Mouse (Mus musculus) kidney, adult 9 months (tissue): ENCODE results near the gene Agbl4.

ENCODE experiments used
- DNase-seq: peaks from one replicate; pipeline ENCODE4 v3.0.0; 2022

Gene Agbl4

DNA sequence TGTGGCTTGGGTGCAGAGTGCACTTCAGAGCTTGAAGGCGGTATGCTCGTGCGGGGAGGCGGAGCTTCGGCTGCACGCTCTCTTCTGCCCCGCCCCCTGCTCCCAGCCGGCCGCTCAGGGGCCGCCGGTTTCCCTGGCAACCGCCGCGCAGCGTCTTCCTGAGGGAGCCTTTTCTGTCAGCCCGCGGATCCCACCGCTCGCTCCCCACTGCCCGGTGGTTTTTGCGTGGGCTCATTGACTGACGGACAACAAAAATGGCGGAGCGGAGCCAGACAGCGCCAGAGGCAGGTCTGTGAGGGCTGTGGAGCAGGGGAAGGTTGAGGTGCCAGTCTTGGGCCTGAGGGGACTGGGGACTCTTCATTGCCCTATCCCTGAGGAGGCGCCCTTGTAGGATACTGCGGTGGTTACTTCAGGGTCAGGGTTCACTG is at the start of gene Agbl4:
Agbl4 (plus strand) TSS at position 44 of the 428 bp plus-strand sequence.
- peak; percentile 64 for DNase-seq

DNA sequence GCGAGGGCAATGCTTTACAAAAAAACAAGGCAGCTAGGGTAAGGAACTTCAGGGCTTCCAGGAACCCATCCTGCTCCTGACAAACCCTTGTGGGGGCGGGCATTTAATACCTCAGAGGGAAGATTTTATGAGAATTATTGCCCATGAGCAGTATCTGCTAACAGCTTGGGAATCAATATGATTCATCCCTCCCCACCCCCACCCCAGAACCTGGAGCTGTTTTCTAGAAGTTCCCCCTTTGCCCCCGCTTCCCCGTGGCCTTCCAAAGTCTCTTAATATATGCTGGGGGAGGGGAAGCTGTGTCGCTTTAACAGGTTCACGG is 46.6 kb upstream of the Agbl4 start:
- DNase-seq, result no peak

DNA sequence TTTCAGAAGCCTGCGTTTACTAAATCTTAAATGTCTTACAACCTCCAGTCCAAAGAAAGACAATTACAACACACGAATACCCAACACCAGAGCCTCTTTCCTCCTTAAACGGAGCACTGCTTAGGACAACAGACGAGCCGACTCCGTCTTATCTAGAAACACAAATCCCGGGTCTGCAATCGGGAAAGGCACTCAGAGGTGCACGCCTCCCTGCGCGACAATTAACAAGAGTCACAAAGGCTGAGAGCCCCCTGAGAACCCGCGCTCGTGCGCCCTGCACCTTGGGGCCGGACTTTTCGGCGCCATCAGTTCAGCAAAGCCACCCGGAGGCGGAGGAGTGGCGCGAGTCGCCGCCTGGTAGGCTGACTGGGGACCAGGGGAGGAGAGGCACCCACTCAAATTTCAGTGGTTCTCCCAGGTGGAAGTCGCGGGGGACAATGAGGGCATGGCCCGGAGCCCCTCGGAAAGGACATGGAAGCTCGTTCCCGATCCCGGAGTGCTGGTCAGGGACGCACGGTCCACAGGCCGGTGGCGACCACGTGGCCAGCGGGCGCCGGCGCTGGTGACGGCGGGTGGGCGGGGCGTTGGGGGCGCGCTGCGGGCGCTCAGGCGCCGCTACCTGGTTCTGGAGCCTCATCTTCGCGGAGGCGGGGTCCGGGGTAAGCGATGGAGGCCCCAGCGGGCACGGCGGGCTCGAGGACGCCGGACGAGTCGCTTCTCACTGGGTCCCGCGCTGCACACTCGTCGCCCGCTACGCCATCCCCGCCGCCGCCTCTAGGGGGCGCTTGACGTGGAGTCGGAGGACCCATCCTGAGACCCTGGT is 46.1 kb upstream of the Agbl4 start, which contains the start of gene Elavl4:
Elavl4 (minus strand) TSS at position 732 of the 823 bp plus-strand sequence.
- DNase-seq, result peak; percentile 20

DNA sequence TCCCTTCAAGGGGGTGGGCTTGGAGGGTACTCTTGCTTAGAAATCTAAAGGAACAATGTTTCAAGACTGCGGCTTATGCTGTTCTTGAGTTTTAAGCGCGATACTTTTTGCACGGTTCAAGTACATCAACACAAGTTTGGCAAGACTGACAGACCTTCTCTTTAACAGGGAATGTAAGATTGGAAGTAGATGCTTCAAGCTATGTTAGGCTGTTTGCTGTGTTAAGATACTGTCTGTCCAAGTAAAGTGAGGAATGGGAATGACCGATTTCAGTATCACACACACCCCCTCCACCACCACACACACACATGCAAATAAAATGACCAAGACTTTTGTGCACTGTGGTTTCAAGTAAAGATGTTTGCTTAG is 45.5 kb upstream of the Agbl4 start:
- no peak for DNase-seq

DNA sequence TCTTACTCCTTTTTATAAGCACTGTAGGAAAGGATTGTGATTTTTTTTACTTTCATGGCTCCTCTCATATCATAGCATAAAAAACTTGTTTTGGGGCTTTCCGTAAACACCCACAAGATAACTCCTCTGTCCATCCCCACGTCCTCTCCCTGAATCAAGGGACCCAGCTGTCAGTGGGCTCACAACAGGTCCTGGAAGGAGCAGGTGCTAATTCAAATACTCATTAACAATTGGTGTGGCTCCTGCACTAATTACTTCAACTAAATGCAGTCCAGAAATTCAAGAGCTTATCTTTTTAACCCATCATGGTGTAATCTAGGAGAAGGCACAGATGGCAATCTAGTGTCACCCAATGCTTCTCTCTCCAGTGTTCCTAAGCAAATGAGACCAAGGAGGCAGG is 36.9 kb upstream of the Agbl4 start:
- no peak for DNase-seq

DNA sequence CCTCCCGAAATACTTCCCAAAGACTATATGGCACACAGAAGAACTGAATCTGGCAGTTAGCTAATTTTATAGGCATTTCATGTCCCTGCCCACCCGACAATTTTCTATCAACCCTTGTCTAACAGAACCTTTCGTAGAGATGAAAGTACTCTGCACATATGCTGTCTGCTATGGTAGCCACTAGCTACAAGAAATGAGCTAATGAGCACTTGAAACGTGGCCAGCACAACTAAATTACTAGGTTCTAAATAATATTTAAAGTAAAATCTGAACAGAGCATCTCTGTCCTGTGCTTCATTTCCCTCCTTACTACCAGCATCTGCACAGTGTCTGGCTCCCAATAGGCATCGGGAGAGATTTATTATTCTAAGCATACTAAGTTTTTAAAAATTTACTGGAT is 1.2 kb upstream of the Agbl4 start:
- no peak for DNase-seq

DNA sequence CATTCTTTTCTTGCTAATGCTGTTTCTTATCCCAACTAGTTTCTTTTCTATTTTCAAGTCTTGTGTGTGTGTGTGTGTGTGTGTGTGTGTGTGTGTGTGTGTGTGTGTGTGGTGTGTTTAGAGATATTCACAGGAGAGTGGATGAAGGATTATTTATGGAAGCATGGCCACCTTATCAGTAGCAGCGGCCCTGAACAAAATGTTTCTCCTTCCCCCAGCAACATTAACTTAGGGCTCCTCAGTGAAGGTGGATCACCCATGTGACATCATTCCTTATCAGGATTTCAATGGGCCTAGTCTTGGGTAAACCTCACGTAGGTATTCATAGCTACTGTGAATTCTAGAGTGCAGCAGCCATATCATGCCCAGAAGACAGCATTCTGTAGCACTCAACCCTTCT is 22.8 kb downstream of the Agbl4 start:
- DNase-seq, result no peak

DNA sequence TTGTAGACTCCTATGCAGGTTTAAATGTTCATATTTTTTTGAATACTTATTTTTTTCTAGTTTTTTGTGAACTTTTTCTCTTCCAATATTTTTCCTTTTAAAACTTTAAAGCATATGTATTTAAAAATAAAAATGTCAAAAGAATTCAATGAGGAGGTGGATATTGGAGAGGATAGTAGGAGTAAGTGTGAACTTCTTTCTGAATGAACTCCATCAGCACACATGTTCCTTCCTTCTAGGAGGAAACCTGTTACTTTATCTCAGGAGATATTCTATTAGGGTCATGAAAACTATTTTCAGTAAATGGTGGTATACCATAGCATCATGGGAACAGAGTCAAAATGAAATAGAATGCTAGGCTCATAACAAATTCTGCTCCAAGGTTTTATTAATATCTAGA is 30.2 kb downstream of the Agbl4 start:
- DNase-seq, result no peak

DNA sequence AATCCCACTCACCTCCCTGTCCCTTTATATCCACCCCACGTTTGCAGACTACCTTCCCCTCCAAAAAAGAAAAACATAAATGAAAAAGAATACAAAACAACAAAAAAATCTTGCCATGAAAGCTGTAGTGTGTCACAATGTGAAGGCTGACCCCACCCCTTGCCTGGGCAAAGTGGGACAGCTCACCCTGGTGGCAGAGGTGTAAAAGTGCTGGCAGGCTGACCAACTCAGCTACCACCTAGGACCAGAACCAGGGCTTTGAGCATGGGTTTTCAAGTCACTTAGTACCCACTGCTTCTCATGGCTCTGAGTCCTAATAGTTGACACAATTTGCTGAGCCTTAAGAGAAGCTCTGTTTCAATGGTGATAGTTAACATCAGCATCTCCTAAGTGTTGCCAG is 96.9 kb downstream of the Agbl4 start:
- DNase-seq, result peak; percentile 9

DNA sequence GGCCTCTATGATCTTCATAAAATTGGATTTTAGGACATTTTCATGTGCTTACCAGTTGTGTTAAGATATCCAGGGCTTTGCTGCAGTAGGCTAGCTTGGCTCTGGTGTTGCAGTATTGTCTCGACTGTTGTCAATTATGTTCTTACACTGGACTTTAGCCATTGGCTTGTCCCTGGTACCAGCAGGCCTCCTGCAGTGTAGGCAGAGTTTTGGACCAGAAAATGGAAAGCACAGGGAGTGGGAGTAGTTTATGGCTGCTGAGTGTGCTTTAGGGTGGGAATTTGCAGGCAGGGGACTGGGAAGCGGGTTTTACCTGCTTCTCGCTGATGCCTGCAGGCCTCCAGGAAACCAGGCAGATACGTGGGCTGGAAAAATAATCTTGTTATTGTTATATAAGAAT is 132.3 kb downstream of the Agbl4 start:
- DNase-seq, result no peak

DNA sequence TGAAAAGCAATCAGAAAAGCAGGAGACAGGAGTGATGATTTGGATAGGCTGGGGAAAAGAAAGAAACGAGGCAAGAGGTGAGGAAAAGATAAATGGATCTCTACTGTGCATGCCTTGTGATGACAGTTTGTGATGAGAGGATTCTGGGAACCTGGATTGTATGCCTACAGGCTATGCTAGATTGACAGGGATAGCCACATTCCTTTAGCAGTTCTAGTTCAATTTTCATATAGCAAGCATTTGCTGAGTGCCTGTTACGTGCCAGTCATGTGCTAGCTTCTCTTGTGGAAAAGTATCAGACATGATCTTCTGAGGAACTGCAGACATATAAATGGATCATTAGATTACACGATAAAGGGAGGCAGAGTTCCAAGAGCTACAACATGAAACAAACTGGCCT is 151.8 kb downstream of the Agbl4 start:
- no peak for DNase-seq

DNA sequence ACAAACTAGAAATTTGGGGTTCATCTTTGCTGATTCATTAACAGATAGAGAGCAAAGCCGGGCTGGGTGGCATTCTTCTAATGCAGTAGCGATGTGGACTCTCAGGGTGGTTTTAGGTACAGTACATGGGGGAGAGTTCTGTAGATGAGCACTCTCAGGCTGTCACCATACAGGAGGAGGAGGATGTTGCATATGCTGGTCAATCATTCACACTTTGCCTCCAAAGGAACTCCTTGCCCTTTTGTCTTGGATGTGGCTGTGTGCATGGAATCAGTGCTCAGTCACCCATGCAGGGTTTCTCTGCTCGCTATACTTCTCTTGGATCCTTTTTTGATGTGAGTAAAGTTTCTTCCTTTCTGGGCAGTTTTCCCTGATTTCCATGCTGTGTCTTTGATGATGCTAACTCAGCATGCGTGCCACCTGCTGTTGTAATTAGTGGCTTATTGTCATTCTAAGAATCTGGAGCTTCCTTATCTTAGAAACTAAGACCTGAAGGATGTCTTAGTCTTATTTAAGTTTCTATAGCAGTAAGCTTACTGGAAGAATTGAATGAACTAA is 200.3 kb downstream of the Agbl4 start:
- DNase-seq, result no peak

DNA sequence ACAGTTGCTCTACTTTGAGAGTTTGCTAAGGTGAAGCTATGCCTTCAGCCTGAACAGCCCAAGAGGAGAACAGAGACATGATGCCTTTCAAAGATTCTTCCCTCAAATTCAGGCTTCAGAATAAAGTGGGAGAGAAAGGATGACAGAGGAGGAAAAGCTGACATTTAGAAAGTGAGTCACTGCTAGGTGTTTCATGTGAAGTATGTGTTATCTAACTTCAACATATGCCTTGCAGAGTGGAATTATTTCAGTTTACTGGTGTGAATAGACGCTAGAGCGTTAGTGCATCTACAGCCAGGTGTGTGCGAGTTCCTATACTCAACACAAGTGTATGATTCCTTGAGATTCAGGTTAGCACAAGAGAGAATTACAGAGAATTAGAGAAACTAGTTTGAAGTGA is 244.0 kb downstream of the Agbl4 start:
- DNase-seq, result no peak

DNA sequence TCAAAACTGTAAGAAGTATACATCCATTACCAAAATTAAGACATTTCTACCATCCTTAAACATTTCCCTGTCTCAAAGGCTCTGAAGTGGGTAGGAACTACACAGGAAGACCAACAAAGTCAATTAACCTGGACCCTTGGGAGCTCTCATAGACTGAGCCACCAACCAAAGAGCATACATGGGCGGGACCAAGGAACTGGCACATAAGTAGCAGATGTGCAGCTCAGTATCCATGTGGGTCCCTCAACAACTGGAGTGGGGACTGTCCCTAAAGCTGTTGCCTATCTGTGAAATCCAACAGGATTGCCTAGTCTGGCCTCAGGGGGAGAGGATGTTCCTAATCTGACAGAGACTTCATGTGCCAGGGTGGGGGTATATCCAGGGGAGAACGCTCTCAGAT is 265.5 kb downstream of the Agbl4 start:
- DNase-seq, result no peak

DNA sequence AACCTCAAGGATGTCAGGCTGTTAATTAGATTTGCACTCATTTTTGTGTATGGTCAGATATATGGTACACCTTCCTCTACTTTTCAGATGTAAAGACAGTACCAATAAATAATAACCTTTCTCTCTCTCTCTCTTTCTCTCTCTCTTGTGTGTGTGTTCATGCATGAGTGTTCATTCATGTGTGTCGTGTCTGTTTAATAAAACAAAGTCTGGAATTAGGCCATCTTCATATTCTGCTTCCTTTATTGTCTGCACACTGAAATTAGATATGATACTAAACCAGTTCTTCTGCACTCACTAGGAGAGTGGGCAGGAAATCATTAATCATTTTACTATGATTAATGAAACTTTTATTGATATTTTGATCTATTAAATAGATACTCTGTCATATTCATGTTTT is 276.7 kb downstream of the Agbl4 start:
- DNase-seq, result no peak

DNA sequence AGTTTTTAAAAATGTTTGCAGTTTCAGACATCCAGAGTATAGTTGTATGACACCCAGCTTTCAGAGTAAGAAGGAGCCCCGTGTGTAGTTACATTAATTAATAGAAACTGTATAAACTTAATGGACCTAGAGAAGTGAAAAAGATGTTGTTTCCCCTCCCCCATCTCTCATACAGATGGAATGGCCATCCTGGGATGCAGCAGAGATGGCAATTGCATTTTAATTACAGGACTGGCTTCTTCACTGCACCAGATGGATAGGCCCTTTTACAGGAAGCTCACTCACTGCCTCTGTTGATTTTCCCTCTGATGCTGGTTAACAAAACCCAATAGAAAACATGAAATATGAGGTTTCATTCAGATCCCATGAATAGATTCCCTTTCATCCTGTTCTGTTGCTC is 337.7 kb downstream of the Agbl4 start:
- DNase-seq, result no peak

DNA sequence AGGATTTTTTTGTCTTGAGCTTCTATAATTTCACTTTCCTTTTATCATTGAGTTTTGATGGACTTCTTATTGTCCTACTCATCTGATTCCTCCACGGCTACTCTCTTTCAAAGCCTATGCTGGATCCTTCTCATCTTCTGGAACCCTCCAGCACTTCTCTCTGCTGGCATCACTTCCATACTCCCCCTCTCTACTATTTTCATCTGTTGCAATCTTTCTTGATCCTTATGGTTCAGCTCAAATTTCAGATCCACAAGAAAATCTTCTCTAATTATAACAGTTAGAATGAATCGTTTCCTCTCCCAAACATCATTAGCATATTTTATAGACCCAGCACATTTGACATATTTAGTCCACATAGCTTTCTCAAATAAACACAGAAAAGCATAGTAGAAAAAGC is 360.5 kb downstream of the Agbl4 start:
- no peak for DNase-seq

DNA sequence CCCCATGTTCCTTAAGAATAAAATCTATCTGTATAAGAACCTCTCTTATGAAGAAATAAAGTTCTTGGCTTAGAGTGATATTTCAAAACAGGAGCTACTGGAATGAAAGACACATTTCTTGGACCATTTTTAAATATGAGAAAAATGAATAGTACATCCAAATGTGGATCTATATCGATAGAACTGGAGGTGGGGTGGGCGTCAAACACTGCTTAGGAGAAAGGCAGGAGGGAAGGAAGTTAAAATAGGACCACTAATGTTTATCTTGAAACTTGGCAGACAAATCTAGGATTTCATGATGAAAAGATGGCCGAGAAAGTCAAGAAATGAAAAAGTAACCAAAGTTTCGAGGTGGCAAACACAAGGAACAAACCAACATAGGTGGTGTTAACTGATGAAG is 391.1 kb downstream of the Agbl4 start:
- DNase-seq, result no peak

DNA sequence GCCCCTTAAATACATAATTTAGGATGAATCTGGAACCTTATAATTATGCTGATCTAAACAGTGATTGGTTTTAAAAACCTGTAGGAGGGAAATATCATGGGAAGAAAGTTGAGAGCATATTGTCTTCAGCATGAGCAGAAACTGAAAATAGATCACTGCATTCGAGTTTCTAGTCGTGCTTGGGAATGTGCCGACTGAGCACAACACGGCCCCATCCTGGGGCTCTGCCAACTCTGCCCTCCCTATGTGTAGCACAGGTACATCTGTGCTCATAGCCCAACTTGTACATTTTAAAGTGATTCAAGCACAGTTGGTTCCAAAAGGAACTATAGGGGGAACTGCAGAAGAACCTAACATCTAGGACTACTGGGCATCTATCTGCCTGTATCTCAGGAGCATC is 402.4 kb downstream of the Agbl4 start:
- DNase-seq, result no peak

DNA sequence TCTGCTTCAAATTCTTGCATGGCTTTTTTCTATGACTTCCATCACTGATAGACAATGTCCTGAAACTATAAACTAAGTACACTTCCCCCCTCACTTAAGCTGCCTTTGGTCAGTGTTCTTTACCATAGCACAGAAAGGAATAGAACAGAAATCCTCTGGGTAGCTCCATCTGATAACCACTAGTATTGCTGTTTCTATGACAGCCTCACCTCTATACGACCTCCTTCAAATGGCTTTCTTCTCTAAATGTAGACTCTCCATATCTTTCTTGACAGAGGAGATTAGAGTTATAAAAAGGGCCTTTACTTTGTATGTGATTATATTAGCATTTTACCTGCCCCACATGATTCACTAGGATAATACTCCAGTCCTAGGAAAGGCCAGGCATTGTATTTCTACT is 413.5 kb downstream of the Agbl4 start:
- DNase-seq, result no peak

DNA sequence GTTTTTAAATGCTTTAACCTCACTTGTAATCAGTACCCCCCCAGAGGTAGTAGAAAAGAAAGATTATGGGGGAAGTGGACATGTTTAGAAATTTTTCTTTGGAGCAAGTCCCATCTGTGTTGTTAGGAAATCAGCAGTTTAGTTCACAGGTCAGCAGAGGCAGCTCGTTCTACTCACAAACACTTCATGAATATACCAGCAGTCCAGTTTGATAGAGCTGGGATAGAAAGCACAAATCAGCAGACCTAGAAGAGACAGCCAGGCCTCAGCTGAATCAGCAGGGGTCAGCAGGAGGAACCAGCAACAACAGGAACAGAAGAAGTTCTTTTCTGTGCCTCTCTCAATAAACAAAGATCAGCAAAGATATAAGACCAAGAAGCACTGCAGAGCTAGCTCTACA is 435.3 kb downstream of the Agbl4 start:
- DNase-seq, result no peak

DNA sequence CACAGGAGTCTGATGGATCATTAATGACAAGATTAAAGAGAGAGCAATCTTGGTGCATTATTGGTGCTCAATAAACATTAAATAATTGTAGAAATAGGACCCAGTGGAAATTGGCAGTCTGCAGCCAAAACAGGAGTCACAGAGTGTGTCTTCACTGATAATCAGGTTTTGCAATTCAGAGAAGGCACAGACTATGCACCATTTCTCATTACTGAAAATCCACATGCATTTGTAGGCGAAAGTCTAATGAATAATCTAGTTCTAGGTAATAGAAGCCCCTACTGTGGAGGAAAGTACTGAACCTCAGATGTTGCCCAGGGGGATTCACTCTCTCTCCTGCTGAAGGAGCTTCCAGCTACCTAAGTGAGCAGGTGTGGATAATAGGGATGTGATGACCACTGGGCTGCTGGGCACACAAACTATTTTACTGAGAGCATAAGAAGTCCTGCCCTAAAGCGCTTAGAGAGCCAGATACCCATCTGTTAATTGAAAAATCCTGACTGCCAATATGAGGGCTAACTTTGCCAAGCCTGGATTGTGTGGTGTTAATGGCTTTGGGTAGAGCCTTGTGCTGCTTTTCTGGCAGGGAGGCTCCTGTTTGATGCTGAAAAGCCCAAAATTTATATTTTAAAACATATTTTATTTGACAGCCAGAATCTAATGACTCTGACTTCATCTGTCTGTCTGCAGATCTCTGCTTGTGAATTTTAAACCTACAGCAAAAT is 482.4 kb downstream of the Agbl4 start:
- no peak for DNase-seq

DNA sequence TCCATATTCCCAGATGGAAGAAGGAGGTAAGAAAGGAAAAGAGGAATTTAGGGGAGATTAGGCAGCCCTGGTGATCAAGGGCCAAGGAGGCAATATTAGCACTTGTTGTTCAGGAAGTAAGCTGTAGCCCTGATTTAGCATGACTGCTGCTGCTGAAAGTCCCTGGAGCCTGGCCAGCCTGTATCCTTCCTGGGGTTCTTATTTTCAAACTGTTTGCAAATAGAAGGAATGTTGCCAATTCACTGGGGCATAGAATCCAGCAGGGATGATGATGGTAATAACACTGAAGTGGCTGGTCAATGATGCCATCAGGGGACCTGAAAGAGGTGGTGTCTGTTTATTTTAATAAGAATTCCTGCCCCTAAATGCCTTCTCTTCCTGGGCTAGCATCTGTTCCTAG is 518.6 kb downstream of the Agbl4 start:
- DNase-seq, result peak; percentile 1

DNA sequence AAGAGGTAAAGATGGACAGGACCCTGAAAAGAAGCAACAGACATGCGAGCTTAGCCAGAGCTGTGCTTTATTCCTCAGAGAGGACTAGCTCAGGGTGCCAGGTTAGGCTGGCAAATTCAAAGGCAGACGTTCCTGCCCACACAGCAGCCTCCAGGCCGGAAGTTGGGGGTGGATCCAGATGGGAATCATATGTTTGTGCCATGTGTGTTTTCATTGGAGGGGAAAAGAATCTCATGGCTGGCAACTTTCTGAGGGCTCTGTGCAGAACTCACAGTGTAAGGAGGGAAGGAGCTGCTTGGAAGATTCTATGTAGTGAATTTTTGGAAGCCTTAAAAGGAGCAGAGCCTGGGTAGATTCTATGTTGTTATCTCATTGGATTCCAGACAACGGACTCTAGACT is 519.1 kb downstream of the Agbl4 start:
- DNase-seq, result no peak
